Mouse (Mus musculus) kidney, adult 2 months (tissue): ENCODE results near the gene Mtmr12. TPM values are rescaled to one million over a fixed set of nuclear protein-coding genes. Genes with fewer than 3 reads are reported as not detected.

Source experiments
- DNase-seq: peaks from one replicate; pipeline ENCODE4 v3.0.0; 2021
- H3K27ac ChIP-seq: fragments of 200-500 bp; 2 replicates; pipeline ENCODE4 v1.5.1; 2012; ENCODE audit warnings: low read depth, low read length, control low read depth, inconsistent platforms; ENCODE audit not compliant: insufficient read depth
- H3K27me3 ChIP-seq: fragments of 200-500 bp; replicated peaks from 2 replicates; pipeline ENCODE4 v1.6.1; 2012; ENCODE audit warnings: mild to moderate bottlenecking, moderate library complexity, low read length, inconsistent platforms; ENCODE audit not compliant: control insufficient read depth, insufficient read depth
- H3K36me3 ChIP-seq: fragments of 200-500 bp; 2 replicates; pipeline ENCODE4 v1.6.1; 2012; ENCODE audit warnings: mild to moderate bottlenecking, moderate library complexity, low read length, inconsistent platforms; ENCODE audit not compliant: control insufficient read depth, insufficient read depth
- H3K4me1 ChIP-seq: fragments of 200-500 bp; 2 replicates; pipeline ENCODE4 v1.6.1; 2011; ENCODE audit warnings: low read length; ENCODE audit not compliant: control insufficient read depth, insufficient read depth
- H3K4me3 ChIP-seq: fragments of 200-500 bp; 2 replicates; pipeline ENCODE4 v1.5.1; 2011; ENCODE audit warnings: mild to moderate bottlenecking, low read depth, low read length, control low read depth; ENCODE audit not compliant: insufficient read depth
- CTCF ChIP-seq: fragments of 200-500 bp; conservative IDR thresholded peaks from 2 replicates; pipeline ENCODE4 v1.5.1; 2011; ENCODE audit warnings: low read depth, mild to moderate bottlenecking, control low read depth, low read length, moderate library complexity, mixed read lengths; ENCODE audit not compliant: insufficient read depth, insufficient read length
- POLR2A ChIP-seq: fragments of 200-500 bp; IDR thresholded peaks from one replicate; pipeline ENCODE4 v1.6.1; 2011; ENCODE audit warnings: low read depth, low read length, control low read depth
- WGBS: fragments of 180-500 bp; shearing (Covaris S2); methylation state at CpG from one replicate; pipeline ENCODE4 v1.1.7; 2018; 5-methylcytosine and 5-hydroxymethylcytosine counted together
- polyA plus RNA-seq: library from polyadenylated mRNA; depleted of rRNA; stranded (reverse); fragments of >200 nt; gene quantifications from 2 replicates; pipeline ENCODE4 v1.2.3, GENCODE M21; 2012

The Mtmr12 gene
- polyA plus RNA-seq, 1 experiment: 28.1 TPM

- no peak overlapping the region for H3K4me3 ChIP-seq
- H3K4me1 ChIP-seq: no peaks in the 10 kb centered on the region
- WGBS: 60% methylated on average over 3 of the region's 3 CpGs
- no peak for DNase-seq
- peaks cover 6% of the 10 kb centered on the region for H3K36me3 ChIP-seq
- TF ChIP-seq CTCF (no peak), POLR2A (no peak)
- no peak overlapping the region for H3K27ac ChIP-seq
- no peaks in the 10 kb centered on the region for H3K27me3 ChIP-seq
Measured at GRCm38 (mm10) chr15:12263056-12263455, 58.2 kb downstream of the Mtmr12 start.

DNA sequence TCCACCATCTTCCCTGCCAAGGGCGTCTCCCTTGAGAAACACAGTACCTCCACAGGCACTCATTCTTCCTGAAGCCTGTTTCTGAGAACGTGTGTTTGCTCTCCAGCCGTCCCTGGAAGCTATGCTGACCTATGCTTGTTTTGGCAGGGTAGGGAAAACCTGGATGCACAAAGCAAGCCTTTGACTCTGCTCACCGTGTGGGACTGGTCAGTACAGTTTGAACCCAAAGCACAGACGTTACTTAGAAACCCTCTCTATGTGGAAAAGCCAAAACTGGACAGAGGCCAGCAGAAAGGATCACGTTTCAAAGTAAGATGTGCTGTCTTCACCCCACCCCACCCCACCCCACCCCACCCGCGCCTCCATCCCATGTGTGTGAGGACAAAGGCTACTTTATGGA, 61.6 kb downstream of the Mtmr12 start:
- TF ChIP-seq POLR2A (no peak), CTCF (no peak)
- no peak for DNase-seq
- H3K4me3 ChIP-seq: no peak overlapping the region
- no peak overlapping the region for H3K27ac ChIP-seq
- H3K36me3 ChIP-seq: peaks cover 2% of the 10 kb centered on the region
- H3K4me1 ChIP-seq: no peaks in the 10 kb centered on the region
- H3K27me3 ChIP-seq: no peaks in the 10 kb centered on the region
- 54% methylated on average over 8 of the region's 8 CpGs for WGBS

- DNase-seq: peak; percentile 66
- WGBS: 56% methylated on average over 1 of the region's 1 CpGs
Measured at GRCm38 (mm10) chr15:12268021-12268420, 63.2 kb downstream of the Mtmr12 start.

DNA sequence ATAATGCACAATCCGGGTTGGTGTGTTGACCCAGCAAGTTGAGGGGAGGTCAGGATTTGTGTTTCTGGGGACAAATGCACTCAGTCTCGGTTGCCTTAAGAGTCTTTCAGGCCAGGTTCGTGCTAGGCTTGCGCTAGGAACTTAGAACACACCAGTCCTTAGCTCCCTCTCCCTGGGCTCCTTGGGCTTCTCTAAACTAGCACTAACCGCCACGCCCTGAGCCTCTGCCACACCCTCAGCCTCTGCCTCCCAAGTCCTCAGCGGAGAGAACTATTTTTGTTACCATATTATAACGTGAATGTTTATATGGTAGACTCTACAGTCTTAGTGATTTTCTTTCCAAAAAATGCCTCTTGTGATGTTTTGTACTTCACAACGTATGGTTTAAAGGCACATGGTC, 66.5 kb downstream of the Mtmr12 start:
- TF ChIP-seq POLR2A (no peak), CTCF (no peak)
- no peaks in the 10 kb centered on the region for H3K27me3 ChIP-seq
- no peaks in the 10 kb centered on the region for H3K4me1 ChIP-seq
- no peaks in the 10 kb centered on the region for H3K36me3 ChIP-seq
- 90% methylated on average over 9 of the region's 9 CpGs for WGBS
- H3K4me3 ChIP-seq: no peak overlapping the region
- DNase-seq: no peak
- H3K27ac ChIP-seq: no peak overlapping the region

More at GRCm38 (mm10) chr15:12268021-12268420, 63.2 kb downstream of the Mtmr12 start:
- Histone ChIP-seq H3K27ac (no peak overlapping the region), H3K27me3 (no peaks in the 10 kb centered on the region), H3K4me1 (no peaks in the 10 kb centered on the region), H3K36me3 (peaks cover 2% of the 10 kb centered on the region), H3K4me3 (no peak overlapping the region)
- TF ChIP-seq CTCF: peak; percentile 80
- TF ChIP-seq POLR2A: no peak

DNA sequence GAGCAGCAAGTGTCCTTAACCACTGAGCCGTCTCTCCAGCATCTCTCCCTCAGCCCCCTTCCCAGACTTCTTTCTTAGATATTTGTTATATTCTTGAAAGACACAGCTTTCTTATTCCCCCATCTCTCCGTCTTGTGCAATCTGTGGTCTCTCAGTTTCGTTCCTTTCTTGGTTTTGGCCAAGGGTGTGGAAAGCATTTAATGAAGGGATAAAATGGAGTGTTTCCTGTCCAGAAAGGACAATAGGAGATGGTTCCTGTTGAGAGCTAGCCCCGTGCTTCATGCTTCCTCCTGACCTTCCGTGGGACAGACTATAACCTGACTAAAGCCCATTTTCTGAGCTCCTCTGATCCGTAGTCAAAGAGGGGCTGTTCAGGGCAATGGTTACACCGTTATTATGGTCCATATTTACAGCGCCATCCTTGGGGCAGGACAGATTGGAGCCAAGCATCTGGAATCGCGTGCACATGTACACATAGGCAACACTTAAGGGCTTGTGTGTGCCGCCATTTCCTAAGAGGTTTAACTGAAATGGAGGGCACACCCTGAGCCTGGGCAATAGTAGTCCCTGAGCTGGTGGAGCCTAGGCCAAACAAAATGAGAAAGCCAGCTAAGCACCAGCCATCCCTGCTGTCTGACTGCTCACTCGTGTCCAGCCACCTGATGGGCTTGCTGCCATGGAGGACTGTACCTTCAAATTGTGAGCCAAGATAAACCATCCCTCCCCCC, 68.7 kb downstream of the Mtmr12 start:
- Histone ChIP-seq H3K36me3 (no peaks in the 10 kb centered on the region), H3K27ac (no peak overlapping the region), H3K4me3 (no peak overlapping the region), H3K27me3 (no peaks in the 10 kb centered on the region), H3K4me1 (no peaks in the 10 kb centered on the region)
- 71% methylated on average over 12 of the region's 12 CpGs for WGBS
- peak; percentile 36 for DNase-seq
- TF ChIP-seq CTCF (no peak), POLR2A (no peak)

DNA sequence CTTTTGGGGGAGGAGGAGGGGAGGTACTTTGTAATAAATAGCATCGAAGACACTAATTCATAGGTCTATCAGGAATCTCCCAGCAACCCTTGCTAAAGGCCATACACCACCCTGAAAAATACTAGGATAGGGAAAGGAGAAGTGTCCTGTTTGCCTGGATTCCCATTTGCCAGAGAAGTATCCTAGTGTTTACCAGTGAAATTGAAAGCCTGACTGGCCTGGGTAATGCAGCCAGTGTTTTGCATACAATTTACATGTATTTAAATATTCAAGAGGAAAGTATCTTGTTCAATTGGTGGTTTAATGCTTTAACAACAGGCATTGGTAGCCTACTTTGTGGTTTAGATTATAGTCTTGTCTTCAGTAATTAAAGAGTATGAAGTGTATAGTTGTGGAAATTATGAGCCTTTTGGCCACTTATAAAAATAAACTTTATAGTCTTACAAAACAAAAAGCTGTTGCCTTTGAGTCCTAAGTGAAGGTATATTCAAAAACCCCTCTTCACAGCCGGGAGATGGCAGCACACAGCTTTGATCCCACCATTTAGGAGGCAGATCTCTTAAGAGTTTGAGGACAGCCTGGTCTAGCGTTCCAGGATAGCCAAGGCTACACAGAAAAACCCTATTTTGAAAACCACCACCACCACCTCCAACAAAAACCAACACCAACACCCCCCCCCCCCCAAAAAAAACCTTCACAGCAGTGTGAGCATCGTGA, 69.4 kb downstream of the Mtmr12 start:
- Histone ChIP-seq H3K36me3 (no peaks in the 10 kb centered on the region), H3K4me3 (no peak overlapping the region), H3K27me3 (no peaks in the 10 kb centered on the region), H3K4me1 (no peaks in the 10 kb centered on the region), H3K27ac (no peak overlapping the region)
- TF ChIP-seq POLR2A: no peak
- no peak for TF ChIP-seq CTCF
- WGBS: 57% methylated on average over 4 of the region's 4 CpGs
- DNase-seq: no peak

DNA sequence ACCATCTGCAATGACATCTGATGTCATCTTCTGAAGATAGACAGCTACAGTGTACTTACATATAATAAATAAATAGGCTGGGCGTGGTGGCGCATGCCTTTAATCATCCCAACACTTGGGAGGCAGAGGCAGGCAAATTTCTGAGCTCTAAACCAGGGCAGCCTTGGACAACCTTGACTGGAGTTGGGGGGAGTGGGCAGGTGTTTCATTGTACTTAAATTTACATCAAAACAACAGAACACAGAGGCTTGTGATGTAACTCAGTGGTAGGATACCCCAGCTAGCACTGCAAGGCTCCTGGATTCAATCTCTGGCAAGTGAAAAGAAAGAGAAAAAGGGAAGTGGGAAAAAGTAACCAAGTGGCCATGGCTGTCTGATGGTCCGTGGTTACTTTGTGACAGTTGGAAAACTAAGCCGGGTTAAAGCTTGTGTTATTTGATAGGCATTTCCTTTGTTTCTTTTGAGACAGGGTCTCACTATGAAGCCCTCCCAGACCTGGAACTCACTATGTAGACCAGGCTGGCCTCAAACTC, 70.3 kb downstream of the Mtmr12 start:
- Histone ChIP-seq H3K27ac (no peak overlapping the region), H3K36me3 (no peaks in the 10 kb centered on the region), H3K4me1 (no peaks in the 10 kb centered on the region), H3K4me3 (no peak overlapping the region), H3K27me3 (no peaks in the 10 kb centered on the region)
- WGBS: 70% methylated on average over 4 of the region's 4 CpGs
- no peak for DNase-seq
- TF ChIP-seq CTCF: no peak
- TF ChIP-seq POLR2A: no peak
